Mouse (Mus musculus) embryonic facial prominence, embryonic 12.5 days (tissue): ENCODE results near the gene Slc38a4. TPM values are rescaled to one million over a fixed set of nuclear protein-coding genes. Genes with fewer than 3 reads are reported as not detected.
A peak's percentile ranks its signal among the peaks of the same experiment; 100 is the strongest.

Source experiments
- ATAC-seq: fragments of 200-750 bp; cut with Nextera tagmentation; 2 replicates; pipeline ENCODE4 v1.8.0; 2017; ENCODE audit not compliant: insufficient number of reproducible peaks, insufficient read depth, low FRiP score, low TSS enrichment
- H3K27ac ChIP-seq: fragments of 300-500 bp; sonication (generic); 2 replicates; pipeline ENCODE4 v1.5.1; 2016; ENCODE audit warnings: mild to moderate bottlenecking
- H3K27me3 ChIP-seq: fragments of 300-500 bp; sonication (generic); 2 replicates; pipeline ENCODE4 v1.6.1; 2016; ENCODE audit warnings: mild to moderate bottlenecking, moderate library complexity
- H3K36me3 ChIP-seq: fragments of 300-500 bp; sonication (generic); 2 replicates; pipeline ENCODE4 v1.6.1; 2016; ENCODE audit warnings: mild to moderate bottlenecking
- H3K4me1 ChIP-seq: fragments of 300-500 bp; sonication (generic); 2 replicates; pipeline ENCODE4 v1.6.1; 2016
- H3K4me2 ChIP-seq: fragments of 300-500 bp; sonication (generic); replicated peaks from 2 replicates; pipeline ENCODE4 v1.6.1; 2016; ENCODE audit warnings: mild to moderate bottlenecking, moderate library complexity
- H3K4me3 ChIP-seq: fragments of 300-500 bp; sonication (generic); 2 replicates; pipeline ENCODE4 v1.5.1; 2016; ENCODE audit warnings: mild to moderate bottlenecking
- H3K9ac ChIP-seq: fragments of 300-500 bp; sonication (generic); 2 replicates; pipeline ENCODE4 v1.6.1; 2016; ENCODE audit warnings: mild to moderate bottlenecking, moderate library complexity
- H3K9me3 ChIP-seq: fragments of 300-500 bp; sonication (generic); 2 replicates; pipeline ENCODE4 v1.6.1; 2016; ENCODE audit warnings: mild to moderate bottlenecking, moderate library complexity
- WGBS: fragments of 180-500 bp; shearing (Covaris S2); methylation state at CpG from one replicate; pipeline ENCODE4 v1.1.7; 2016; 5-methylcytosine and 5-hydroxymethylcytosine counted together
- polyA plus RNA-seq: library from polyadenylated mRNA; unstranded; fragments of >200 nt; fragmentation: Nextera tagmentation; extraction: Ambion mirVana; gene quantifications from 2 replicates; pipeline ENCODE4 v1.2.1, GENCODE M21; 2016

Slc38a4 gene
- polyA plus RNA-seq, 1 experiment from 2014 or later: 60.1 TPM

DNA sequence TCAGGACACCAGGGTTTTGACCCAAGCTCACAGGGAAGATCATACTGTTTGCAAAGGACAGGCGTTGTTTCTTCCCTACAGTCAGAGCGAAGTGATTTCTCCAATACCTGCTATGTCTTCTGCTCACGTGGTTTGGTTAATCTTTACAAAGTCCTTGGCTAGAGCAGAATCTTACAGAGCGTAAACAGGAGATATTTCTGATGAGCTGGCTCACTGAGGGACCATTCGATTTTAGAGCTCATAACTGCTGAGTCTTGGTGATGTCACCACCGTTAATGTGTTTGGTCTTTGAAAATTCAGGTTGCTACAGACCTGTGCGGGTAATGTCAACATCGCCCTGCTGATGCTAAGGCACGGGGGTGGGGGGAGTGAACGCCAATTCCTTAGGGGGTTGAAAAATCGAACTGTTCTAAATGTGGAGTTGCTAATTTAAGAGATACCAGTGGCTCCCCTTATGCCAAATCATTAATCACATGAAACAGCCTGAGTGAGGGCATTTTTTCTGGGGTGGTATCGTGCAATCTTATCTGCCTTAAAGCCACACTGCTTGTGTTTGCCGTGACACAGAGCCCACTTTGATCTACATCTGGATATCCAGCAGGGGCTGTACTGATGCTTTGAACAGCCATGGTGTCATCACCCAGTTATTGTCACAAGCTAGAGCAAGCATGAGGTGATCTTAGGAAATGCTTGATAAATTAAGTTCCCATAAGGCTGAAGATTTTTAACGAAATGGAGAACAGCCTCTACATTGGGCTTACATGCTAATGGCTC is 44.0 kb downstream of the Slc38a4 start:
- Histone ChIP-seq H3K27ac (no peak overlapping the region), H3K36me3 (peaks cover 16% of the 10 kb centered on the region; the same call in 1 of the 2 replicates), H3K27me3 (no peaks in the 10 kb centered on the region), H3K4me1 (no peaks in the 10 kb centered on the region), H3K9me3 (no peaks in the 10 kb centered on the region), H3K4me2 (no peak overlapping the region), H3K9ac (no peak overlapping the region), H3K4me3 (no peak overlapping the region)
- 89% methylated on average over 14 of the region's 14 CpGs for WGBS
- no peak for ATAC-seq

DNA sequence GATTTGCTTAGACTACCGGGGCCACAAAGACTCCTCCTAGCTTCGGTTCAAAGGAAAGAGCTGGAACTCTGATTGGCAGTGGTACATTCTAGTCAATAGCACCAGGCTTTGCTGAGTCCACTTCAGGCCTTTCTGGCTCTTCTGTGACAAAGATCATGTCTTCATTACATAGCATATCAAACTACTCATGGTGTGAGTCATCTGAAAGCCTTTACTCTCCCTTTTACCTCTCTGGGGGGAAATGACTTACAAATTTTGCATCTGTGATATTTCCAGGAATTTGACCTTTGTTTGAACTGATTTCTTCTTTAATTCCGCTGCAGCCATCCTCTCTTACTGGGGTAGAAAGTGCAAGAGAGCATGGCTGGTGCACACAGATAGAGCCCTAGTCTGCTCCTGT is 46.5 kb downstream of the Slc38a4 start:
- peaks cover 13% of the 10 kb centered on the region; the same call in 1 of the 2 replicates for H3K36me3 ChIP-seq
- H3K4me3 ChIP-seq: no peak overlapping the region
- H3K4me1 ChIP-seq: peaks cover 4% of the 10 kb centered on the region; the same call in 1 of the 2 replicates
- no peaks in the 10 kb centered on the region for H3K27me3 ChIP-seq
- 87% methylated on average over 3 of the region's 3 CpGs for WGBS
- no peak overlapping the region for H3K9ac ChIP-seq
- H3K4me2 ChIP-seq: no peak overlapping the region
- ATAC-seq: no peak
- no peaks in the 10 kb centered on the region for H3K9me3 ChIP-seq
- no peak overlapping the region for H3K27ac ChIP-seq

GRCm38 (mm10) chr15:97005631-97006234 is 50.0 kb downstream of the Slc38a4 start:
- ATAC-seq: no peak
- H3K9me3 ChIP-seq: no peaks in the 10 kb centered on the region
- H3K9ac ChIP-seq: no peak overlapping the region
- 88% methylated on average over 15 of the region's 15 CpGs for whole genome bisulfite sequencing
- no peak overlapping the region for H3K4me3 ChIP-seq
- peaks cover 33% of the 10 kb centered on the region for H3K4me1 ChIP-seq
- no peaks in the 10 kb centered on the region for H3K27me3 ChIP-seq
- H3K27ac ChIP-seq: no peak overlapping the region
- peaks cover 9% of the 10 kb centered on the region; the same call in 1 of the 2 replicates for H3K36me3 ChIP-seq
- no peak overlapping the region for H3K4me2 ChIP-seq

DNA sequence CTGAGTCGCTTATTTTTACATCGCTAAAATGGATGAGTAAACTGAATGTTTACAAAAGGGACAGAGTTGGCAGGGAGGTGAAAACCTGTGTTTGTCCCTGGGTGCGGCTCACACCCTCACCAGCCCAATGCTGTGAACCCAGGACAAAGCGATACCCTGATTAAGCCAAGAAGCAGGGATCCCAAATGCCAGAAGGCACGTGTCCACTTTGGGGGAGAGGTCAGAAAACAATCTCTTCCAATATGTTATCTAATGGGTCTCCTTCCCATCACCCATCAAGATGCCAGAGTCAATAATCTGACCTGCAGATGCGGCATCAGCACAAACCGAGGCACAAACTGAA is 51.3 kb downstream of the Slc38a4 start:
- Histone ChIP-seq H3K36me3 (peaks cover 9% of the 10 kb centered on the region; the same call in 1 of the 2 replicates), H3K9ac (no peak overlapping the region), H3K4me3 (no peak overlapping the region), H3K4me2 (no peak overlapping the region), H3K4me1 (peaks cover 42% of the 10 kb centered on the region), H3K27me3 (no peaks in the 10 kb centered on the region), H3K27ac (0 out of 2 replicates have a peak overlapping the region, but pooled peaks have one; percentile 0), H3K9me3 (no peaks in the 10 kb centered on the region)
- ATAC-seq: no peak
- 73% methylated on average over 7 of the region's 7 CpGs for WGBS

DNA sequence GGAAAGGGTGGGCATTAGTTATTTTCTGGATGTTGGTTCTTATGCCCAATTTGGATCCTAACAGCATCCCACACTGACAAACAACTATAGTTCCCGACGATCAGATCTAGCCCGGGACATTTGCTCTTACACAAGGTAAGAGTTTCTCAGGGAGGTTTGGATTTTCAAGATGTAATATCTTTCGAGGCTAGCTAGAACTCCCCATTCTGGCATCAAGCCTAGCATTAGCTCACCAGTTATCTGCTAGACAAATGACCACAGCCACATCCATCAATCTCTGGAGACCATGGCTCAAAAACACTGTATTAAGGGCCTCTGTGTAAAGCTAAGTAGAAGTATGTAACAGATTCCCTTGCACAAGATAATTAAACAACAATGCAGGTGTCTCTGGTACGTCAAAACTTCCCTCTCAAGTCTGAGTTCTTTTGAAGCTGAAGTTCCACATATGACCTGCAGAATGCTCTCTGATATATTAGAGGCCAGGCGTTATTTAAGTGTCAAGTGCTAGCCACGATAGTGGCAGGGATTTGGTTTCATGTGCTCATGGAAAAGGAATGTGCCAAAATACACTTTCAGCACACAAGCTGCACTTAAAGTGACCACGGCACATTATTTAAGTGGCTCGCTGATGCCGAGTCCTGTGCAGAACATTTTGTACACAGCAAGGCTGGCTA is 51.8 kb downstream of the Slc38a4 start:
- H3K9me3 ChIP-seq: no peaks in the 10 kb centered on the region
- H3K27me3 ChIP-seq: no peaks in the 10 kb centered on the region
- H3K4me2 ChIP-seq: no peak overlapping the region; the same call in 1 of the 2 replicates
- peaks cover 47% of the 10 kb centered on the region for H3K4me1 ChIP-seq
- H3K9ac ChIP-seq: no peak overlapping the region
- no peak overlapping the region for H3K4me3 ChIP-seq
- 50% methylated on average over 10 of the region's 10 CpGs for WGBS
- peak overlapping the region; percentile 75 for H3K27ac ChIP-seq
- ATAC-seq: no peak
- H3K36me3 ChIP-seq: peaks cover 9% of the 10 kb centered on the region; the same call in 1 of the 2 replicates

DNA sequence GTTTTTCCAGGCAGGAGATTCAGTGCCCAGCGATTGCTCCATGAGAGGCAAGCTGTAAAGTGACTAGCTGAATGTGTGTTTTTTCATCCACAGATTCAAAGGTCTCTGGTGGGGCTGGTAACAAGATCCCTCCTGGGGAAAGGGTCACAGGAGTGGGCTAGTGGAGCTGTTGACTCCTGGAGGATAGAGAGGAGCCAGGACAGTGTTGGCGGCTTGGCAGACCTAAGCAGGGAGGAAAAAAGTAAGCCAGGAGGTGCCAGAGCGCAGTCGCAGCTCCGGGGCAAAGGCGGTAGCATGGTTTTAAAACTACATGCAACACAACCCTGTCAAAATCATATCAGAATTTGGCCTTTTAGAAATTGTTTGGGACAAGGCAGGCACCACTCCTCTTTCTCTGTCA is 52.6 kb downstream of the Slc38a4 start:
- Histone ChIP-seq H3K27ac (peak overlapping the region; percentile 60; the same call in 1 of the 2 replicates), H3K9ac (no peak overlapping the region), H3K36me3 (peaks cover 4% of the 10 kb centered on the region; the same call in 1 of the 2 replicates), H3K4me2 (peak overlapping the region; percentile 17; the same call in 1 of the 2 replicates), H3K4me3 (peak overlapping the region; percentile 17; the same call in 1 of the 2 replicates), H3K9me3 (no peaks in the 10 kb centered on the region), H3K27me3 (no peaks in the 10 kb centered on the region), H3K4me1 (peaks cover 47% of the 10 kb centered on the region)
- 66% methylated on average over 6 of the region's 6 CpGs for WGBS
- ATAC-seq: no peak

GRCm38 (mm10) chr15:97002752-97003151 is 53.0 kb downstream of the Slc38a4 start:
- ATAC-seq: no peak
- Histone ChIP-seq H3K9me3 (no peaks in the 10 kb centered on the region), H3K9ac (no peak overlapping the region), H3K4me2 (peak overlapping the region; percentile 17; the same call in 1 of the 2 replicates), H3K4me1 (peaks cover 47% of the 10 kb centered on the region), H3K27ac (peak overlapping the region; percentile 60; the same call in 1 of the 2 replicates), H3K36me3 (peaks cover 4% of the 10 kb centered on the region; the same call in 1 of the 2 replicates), H3K4me3 (peak overlapping the region; percentile 17; the same call in 1 of the 2 replicates), H3K27me3 (no peaks in the 10 kb centered on the region)
- 68% methylated on average over 12 of the region's 12 CpGs for WGBS

DNA sequence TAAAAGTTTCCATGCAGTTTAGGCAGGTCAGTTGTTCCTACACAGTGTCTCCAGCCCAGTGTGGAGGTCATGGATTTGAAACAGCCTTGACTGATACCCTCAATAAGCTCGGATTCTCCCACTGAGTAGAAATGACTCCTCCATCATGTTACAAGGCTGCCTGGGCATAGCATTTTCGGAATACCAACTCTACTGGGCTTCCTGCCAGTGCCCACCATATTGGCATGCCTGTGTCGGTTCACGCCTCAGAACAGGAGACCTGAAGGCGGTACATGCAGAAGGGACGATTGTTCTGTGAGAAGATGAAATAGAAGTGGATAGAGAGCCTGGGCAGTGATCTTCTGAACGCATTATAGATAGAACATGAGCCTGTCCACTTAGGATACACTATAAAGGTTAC is 53.9 kb downstream of the Slc38a4 start:
- peaks cover 47% of the 10 kb centered on the region for H3K4me1 ChIP-seq

DNA sequence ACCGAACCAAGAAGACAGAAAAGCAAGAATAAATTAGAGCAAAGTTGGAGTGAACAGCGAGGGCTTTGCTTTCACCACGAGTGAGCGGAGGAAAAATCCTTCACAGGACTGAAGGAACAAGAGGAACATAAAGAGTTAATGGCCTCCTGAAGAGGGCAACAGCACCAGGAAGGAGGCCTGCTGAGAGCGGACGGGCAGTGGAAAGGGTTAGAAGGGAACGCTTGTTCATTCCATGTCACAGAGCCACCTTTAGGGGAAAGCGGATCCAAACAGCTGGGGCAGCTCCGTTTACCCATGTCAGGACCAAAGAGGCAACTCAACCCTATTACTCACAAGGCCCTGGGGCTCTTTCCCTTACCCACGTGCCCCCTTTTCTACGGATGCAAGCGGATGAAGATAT is 54.3 kb downstream of the Slc38a4 start:
- H3K9me3 ChIP-seq: no peaks in the 10 kb centered on the region
- H3K27ac ChIP-seq: peak overlapping the region; percentile 91
- no peak for ATAC-seq
- H3K27me3 ChIP-seq: no peaks in the 10 kb centered on the region
- H3K4me2 ChIP-seq: peak overlapping the region; percentile 10; the same call in 1 of the 2 replicates
- no peak overlapping the region for H3K4me3 ChIP-seq
- no peak overlapping the region for H3K9ac ChIP-seq
- peaks cover 10% of the 10 kb centered on the region; the same call in 1 of the 2 replicates for H3K36me3 ChIP-seq
- peaks cover 47% of the 10 kb centered on the region for H3K4me1 ChIP-seq
- 27% methylated on average over 12 of the region's 12 CpGs for WGBS

More for the DNA sequence above, 53.9 kb downstream of the Slc38a4 start:
- Histone ChIP-seq H3K36me3 (peaks cover 5% of the 10 kb centered on the region; the same call in 1 of the 2 replicates), H3K27ac (peak overlapping the region; percentile 91), H3K4me2 (no peak overlapping the region), H3K4me3 (no peak overlapping the region), H3K9me3 (no peaks in the 10 kb centered on the region), H3K9ac (no peak overlapping the region), H3K27me3 (no peaks in the 10 kb centered on the region)
- ATAC-seq: no peak
- 82% methylated on average over 7 of the region's 7 CpGs for WGBS

- peaks cover 7% of the 10 kb centered on the region; the same call in 1 of the 2 replicates for H3K36me3 ChIP-seq
Measured at GRCm38 (mm10) chr15:97000319-97001251, 55.2 kb downstream of the Slc38a4 start.

More at GRCm38 (mm10) chr15:97000319-97001251, 55.2 kb downstream of the Slc38a4 start:
- Histone ChIP-seq H3K4me3 (no peak overlapping the region), H3K4me1 (peaks cover 47% of the 10 kb centered on the region), H3K9ac (no peak overlapping the region), H3K9me3 (no peaks in the 10 kb centered on the region), H3K4me2 (peak overlapping the region; percentile 17), H3K27me3 (no peaks in the 10 kb centered on the region), H3K27ac (peak overlapping the region; percentile 91)
- WGBS: 9% methylated on average over 17 of the region's 17 CpGs
- no peak for ATAC-seq
